Mouse (Mus musculus): ENCODE data around the gene Peg3. TPM values are rescaled to one million over a fixed set of nuclear protein-coding genes. Genes with fewer than 3 reads are reported as not detected.

Gene Peg3
- total and polyA plus RNA-seq, 3 experiments: not detected

DNA sequence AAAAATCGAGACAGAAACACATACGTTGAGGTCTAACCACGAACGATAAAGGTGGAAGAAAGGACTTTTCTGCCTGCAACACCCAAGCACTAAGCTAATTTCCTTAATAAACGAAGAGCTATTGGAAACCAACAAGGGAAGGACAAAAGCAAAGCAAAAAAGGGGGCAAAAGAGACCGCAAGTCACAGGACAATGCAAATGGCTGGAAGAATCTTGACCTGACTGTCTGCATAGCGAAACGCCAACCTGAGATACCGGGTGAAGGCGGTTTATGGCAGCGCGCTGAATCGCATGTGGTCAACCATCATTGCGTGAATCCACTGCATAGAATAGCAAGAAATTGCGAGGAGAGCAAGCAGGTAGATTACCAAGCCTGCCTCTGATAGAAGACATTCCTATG, 570 bp upstream of the Peg3 start:
- TF ChIP-seq ZC3H11A (IDR thresholded peaks at IDR 0.05; ENCODE audit: low read depth, low read length): no peak
- no peak for TF ChIP-seq RCOR1 (conservative IDR thresholded peaks at IDR 0.05; ENCODE audit: low read depth, low read length)
- no peak for TF ChIP-seq HCFC1 (IDR thresholded peaks at IDR 0.05; ENCODE audit: low read depth, low read length)
- TF ChIP-seq NRF1 (IDR thresholded peaks at IDR 0.05; ENCODE audit: low read depth, low read length): no peak
- no peak for TF ChIP-seq UBTF (IDR thresholded peaks at IDR 0.05; ENCODE audit: low read depth, low read length)
- no peak for TF ChIP-seq EP300 (IDR thresholded peaks at IDR 0.05; ENCODE audit: low read length)
- no peak for TF ChIP-seq ELF1 (IDR thresholded peaks at IDR 0.05; ENCODE audit: low read depth, low read length)
- TF ChIP-seq BHLHE40 (IDR thresholded peaks at IDR 0.05; ENCODE audit: low read depth, low read length): no peak
- no peak for TF ChIP-seq NELFE (IDR thresholded peaks at IDR 0.05; ENCODE audit: low read depth, low read length)
- TF ChIP-seq MEF2A (IDR thresholded peaks at IDR 0.05; ENCODE audit: borderline replicate concordance, low read depth, low read length): no peak
- no peak for TF ChIP-seq MXI1 (IDR thresholded peaks at IDR 0.05; ENCODE audit: low read depth, low read length)
- no peak for TF ChIP-seq RAD21 (IDR thresholded peaks at IDR 0.05; ENCODE audit: low read depth, low read length)
- no peak for TF ChIP-seq ETS1 (conservative IDR thresholded peaks at IDR 0.05; ENCODE audit: low read depth, low read length)
- no peak for TF ChIP-seq KAT2A (IDR thresholded peaks at IDR 0.05; ENCODE audit: insufficient replicate concordance, low read length)
- dilution Hi-C loops (cut with MboI; ENCODE audit: extremely low pct_ligation_motif_present, extremely low pct_unique_long_range_greater_than_20kb, low sequenced_read_pairs): no loop called here
- Histone ChIP-seq H3K4me1 (ENCODE audit: control insufficient read depth in 1 of 2, insufficient read depth in 2 of 2) (no peaks in the 10 kb centered on the region), H3K4me2 (ENCODE audit: insufficient read depth, low read depth, poor library complexity, severe bottlenecking) (no peak overlapping the region), H3K9me3 (replicated peaks; ENCODE audit: low read length) (peaks cover 58% of the 10 kb centered on the region), H3K79me2 (replicated peaks; ENCODE audit: control insufficient read depth, extremely low read depth, insufficient read depth, poor library complexity, severe bottlenecking) (no peaks in the 10 kb centered on the region), H3K9ac (ENCODE audit: insufficient read depth, low read depth) (no peak overlapping the region), H3K27ac (ENCODE audit: insufficient read depth, low read depth) (no peak overlapping the region), H3K36me3 (replicated peaks in 1 of 2; ENCODE audit: control insufficient read depth in 1 of 2, insufficient read depth in 1 of 2, low read length in 1 of 2) (no peaks in the 10 kb centered on the region), H3K4me3 (replicated peaks in 1 of 3; ENCODE audit: low read depth in 2 of 3, low read length in 2 of 3, poor library complexity in 1 of 3) (no peak overlapping the region), H3K27me3 (replicated peaks) (no peaks in the 10 kb centered on the region)
- DNase-seq (ENCODE audit: extremely low read depth): no peak
- in situ Hi-C loops (cut with MboI; ENCODE audit: low pct_ligation_motif_present, low pct_unique_long_range_greater_than_20kb, low sequenced_read_pairs): no loop called here

GRCm38 (mm10) chr7:6729061-6729817, 992 bp downstream of the Peg3 start:
- in situ Hi-C loops (cut with MboI; ENCODE audit: low pct_ligation_motif_present, low pct_unique_long_range_greater_than_20kb, low sequenced_read_pairs): no loop called here
- no peak for DNase-seq (ENCODE audit: extremely low read depth)
- TF ChIP-seq ZC3H11A (IDR thresholded peaks at IDR 0.05; ENCODE audit: low read depth, low read length) (no peak), GABPA (IDR thresholded peaks at IDR 0.05; ENCODE audit: insufficient replicate concordance, low read depth, low read length) (no peak), ETS1 (conservative IDR thresholded peaks at IDR 0.05; ENCODE audit: low read depth, low read length) (no peak), E2F4 (IDR thresholded peaks at IDR 0.05; ENCODE audit: insufficient replicate concordance, low read depth, low read length) (no peak), TCF12 (IDR thresholded peaks at IDR 0.05; ENCODE audit: low read depth, low read length) (no peak)
- Histone ChIP-seq H3K9me3 (replicated peaks; ENCODE audit: low read length) (peaks cover 72% of the 10 kb centered on the region), H3K27ac (ENCODE audit: insufficient read depth, low read depth) (no peak overlapping the region), H3K79me2 (replicated peaks; ENCODE audit: control insufficient read depth, extremely low read depth, insufficient read depth, poor library complexity, severe bottlenecking) (no peaks in the 10 kb centered on the region), H3K4me3 (replicated peaks in 1 of 3; ENCODE audit: low read depth in 2 of 3, low read length in 2 of 3, poor library complexity in 1 of 3) (no peak overlapping the region), H3K27me3 (replicated peaks) (no peaks in the 10 kb centered on the region), H3K4me1 (ENCODE audit: control insufficient read depth in 1 of 2, insufficient read depth in 2 of 2) (no peaks in the 10 kb centered on the region), H3K9ac (ENCODE audit: insufficient read depth, low read depth) (no peak overlapping the region), H3K4me2 (ENCODE audit: insufficient read depth, low read depth, poor library complexity, severe bottlenecking) (no peak overlapping the region), H3K36me3 (replicated peaks in 1 of 2; ENCODE audit: control insufficient read depth in 1 of 2, insufficient read depth in 1 of 2, low read length in 1 of 2) (no peaks in the 10 kb centered on the region)
- dilution Hi-C loops (cut with MboI; ENCODE audit: extremely low pct_ligation_motif_present, extremely low pct_unique_long_range_greater_than_20kb, low sequenced_read_pairs): no loop called here

Measured in CH12.LX (cell line).